Mouse (Mus musculus): ENCODE data around the gene Nsfl1c. TPM values are rescaled to one million over a fixed set of nuclear protein-coding genes. Genes with fewer than 3 reads are reported as not detected.

Gene Nsfl1c
- polyA plus RNA-seq, 1 experiment from 2014 or later: 313 TPM

- peaks cover 5% of the 10 kb centered on the region; the same call in 1 of the 2 replicates for H3K36me3 ChIP-seq (ENCODE audit: control insufficient read depth, insufficient read depth, low read length)
- H3K27me3 ChIP-seq (ENCODE audit: control insufficient read depth, insufficient read depth, low read length): no peaks in the 10 kb centered on the region
- no peak overlapping the region for H3K4me2 ChIP-seq (ENCODE audit: low read depth, severe bottlenecking)
- no peaks in the 10 kb centered on the region for H3K4me1 ChIP-seq (ENCODE audit: control insufficient read depth, insufficient read depth, low read length)
- ATAC-seq (ENCODE audit: insufficient number of reproducible peaks, low FRiP score, low TSS enrichment, low read depth): no peak
- H3K27ac ChIP-seq (replicated peaks; ENCODE audit: low read depth, low read length): no peak overlapping the region
- no peak overlapping the region for H3K9ac ChIP-seq (ENCODE audit: low read length)
- no peak overlapping the region for H3K4me3 ChIP-seq (ENCODE audit: low read depth, low read length)
- no peak for DNase-seq (ENCODE audit: low spot score)
- no peaks in the 10 kb centered on the region; the same call in 1 of the 2 replicates for H3K9me3 ChIP-seq (ENCODE audit: control insufficient read depth, low read length)
- 94% methylated on average over 2 of the region's 2 CpGs for WGBS
These were observed 25.0 kb downstream of the Nsfl1c start for GRCm38 (mm10) chr2:151519000-151519399.

- Histone ChIP-seq H3K9ac (ENCODE audit: low read length) (no peak overlapping the region), H3K9me3 (ENCODE audit: control insufficient read depth, low read length) (no peaks in the 10 kb centered on the region), H3K4me2 (ENCODE audit: low read depth, severe bottlenecking) (no peak overlapping the region), H3K27me3 (ENCODE audit: control insufficient read depth, insufficient read depth, low read length) (no peaks in the 10 kb centered on the region), H3K4me1 (ENCODE audit: control insufficient read depth, insufficient read depth, low read length) (no peaks in the 10 kb centered on the region), H3K4me3 (ENCODE audit: low read depth, low read length) (no peak overlapping the region), H3K27ac (replicated peaks; ENCODE audit: low read depth, low read length) (no peak overlapping the region), H3K36me3 (ENCODE audit: control insufficient read depth, insufficient read depth, low read length) (peaks cover 2% of the 10 kb centered on the region; the same call in 1 of the 2 replicates)
- ATAC-seq (ENCODE audit: insufficient number of reproducible peaks, low FRiP score, low TSS enrichment, low read depth): no peak
- no peak for DNase-seq (ENCODE audit: low spot score)
- WGBS: 81% methylated on average over 4 of the region's 4 CpGs
These were observed 30.5 kb downstream of the Nsfl1c start for GRCm38 (mm10) chr2:151524324-151525041.

- Histone ChIP-seq H3K27ac (replicated peaks; ENCODE audit: low read depth, low read length) (no peak overlapping the region), H3K9me3 (ENCODE audit: control insufficient read depth, low read length) (no peaks in the 10 kb centered on the region), H3K9ac (ENCODE audit: low read length) (no peak overlapping the region), H3K4me3 (ENCODE audit: low read depth, low read length) (no peak overlapping the region), H3K36me3 (ENCODE audit: control insufficient read depth, insufficient read depth, low read length) (peaks cover 1% of the 10 kb centered on the region; the same call in 1 of the 2 replicates), H3K27me3 (ENCODE audit: control insufficient read depth, insufficient read depth, low read length) (no peaks in the 10 kb centered on the region), H3K4me2 (ENCODE audit: low read depth, severe bottlenecking) (no peak overlapping the region), H3K4me1 (ENCODE audit: control insufficient read depth, insufficient read depth, low read length) (no peaks in the 10 kb centered on the region)
- ATAC-seq (ENCODE audit: insufficient number of reproducible peaks, low FRiP score, low TSS enrichment, low read depth) (no peak), DNase-seq (ENCODE audit: low spot score) (no peak)
- WGBS: 63% methylated on average over 2 of the region's 2 CpGs
These were observed 31.5 kb downstream of the Nsfl1c start for GRCm38 (mm10) chr2:151525520-151525919.

- H3K4me2 ChIP-seq (ENCODE audit: low read depth, severe bottlenecking): no peak overlapping the region
- H3K4me1 ChIP-seq (ENCODE audit: control insufficient read depth, insufficient read depth, low read length): no peaks in the 10 kb centered on the region
- H3K4me3 ChIP-seq (ENCODE audit: low read depth, low read length): no peak overlapping the region
- H3K27me3 ChIP-seq (ENCODE audit: control insufficient read depth, insufficient read depth, low read length): no peaks in the 10 kb centered on the region
- H3K36me3 ChIP-seq (ENCODE audit: control insufficient read depth, insufficient read depth, low read length): no peaks in the 10 kb centered on the region
- H3K9me3 ChIP-seq (ENCODE audit: control insufficient read depth, low read length): no peaks in the 10 kb centered on the region
- no peak overlapping the region for H3K27ac ChIP-seq (replicated peaks; ENCODE audit: low read depth, low read length)
- WGBS: 84% methylated on average over 1 of the region's 1 CpGs
- ATAC-seq (ENCODE audit: insufficient number of reproducible peaks, low FRiP score, low TSS enrichment, low read depth) (no peak), DNase-seq (ENCODE audit: low spot score) (no peak)
- H3K9ac ChIP-seq (ENCODE audit: low read length): no peak overlapping the region
These were observed 34.1 kb downstream of the Nsfl1c start for GRCm38 (mm10) chr2:151528066-151528465.

GRCm38 (mm10) chr2:151529169-151529568 lies 35.2 kb downstream of the Nsfl1c start:
- H3K9me3 ChIP-seq (ENCODE audit: control insufficient read depth, low read length): no peaks in the 10 kb centered on the region
- ATAC-seq (ENCODE audit: insufficient number of reproducible peaks, low FRiP score, low TSS enrichment, low read depth): no peak
- H3K27me3 ChIP-seq (ENCODE audit: control insufficient read depth, insufficient read depth, low read length): no peaks in the 10 kb centered on the region
- H3K36me3 ChIP-seq (ENCODE audit: control insufficient read depth, insufficient read depth, low read length): no peaks in the 10 kb centered on the region
- no peak overlapping the region for H3K9ac ChIP-seq (ENCODE audit: low read length)
- H3K27ac ChIP-seq (replicated peaks; ENCODE audit: low read depth, low read length): no peak overlapping the region
- no peak for DNase-seq (ENCODE audit: low spot score)
- no peak overlapping the region for H3K4me2 ChIP-seq (ENCODE audit: low read depth, severe bottlenecking)
- no peaks in the 10 kb centered on the region for H3K4me1 ChIP-seq (ENCODE audit: control insufficient read depth, insufficient read depth, low read length)
- no peak overlapping the region for H3K4me3 ChIP-seq (ENCODE audit: low read depth, low read length)

- H3K4me1 ChIP-seq (ENCODE audit: control insufficient read depth, insufficient read depth, low read length): no peaks in the 10 kb centered on the region
- DNase-seq (ENCODE audit: low spot score): no peak
- no peak overlapping the region for H3K4me2 ChIP-seq (ENCODE audit: low read depth, severe bottlenecking)
- H3K9ac ChIP-seq (ENCODE audit: low read length): no peak overlapping the region
- no peak overlapping the region for H3K4me3 ChIP-seq (ENCODE audit: low read depth, low read length)
- 68% methylated on average over 8 of the region's 8 CpGs for WGBS
- no peak overlapping the region for H3K27ac ChIP-seq (replicated peaks; ENCODE audit: low read depth, low read length)
- ATAC-seq (ENCODE audit: insufficient number of reproducible peaks, low FRiP score, low TSS enrichment, low read depth): no peak
- no peaks in the 10 kb centered on the region for H3K27me3 ChIP-seq (ENCODE audit: control insufficient read depth, insufficient read depth, low read length)
- H3K9me3 ChIP-seq (ENCODE audit: control insufficient read depth, low read length): no peaks in the 10 kb centered on the region
- no peaks in the 10 kb centered on the region for H3K36me3 ChIP-seq (ENCODE audit: control insufficient read depth, insufficient read depth, low read length)
These were observed 36.6 kb downstream of the Nsfl1c start for GRCm38 (mm10) chr2:151530378-151531230.

- 89% methylated on average over 6 of the region's 6 CpGs for WGBS
- H3K9ac ChIP-seq (ENCODE audit: low read length): no peak overlapping the region
- H3K36me3 ChIP-seq (ENCODE audit: control insufficient read depth, insufficient read depth, low read length): no peaks in the 10 kb centered on the region
- no peak for ATAC-seq (ENCODE audit: insufficient number of reproducible peaks, low FRiP score, low TSS enrichment, low read depth)
- H3K4me3 ChIP-seq (ENCODE audit: low read depth, low read length): no peak overlapping the region
- no peak for DNase-seq (ENCODE audit: low spot score)
- no peaks in the 10 kb centered on the region for H3K27me3 ChIP-seq (ENCODE audit: control insufficient read depth, insufficient read depth, low read length)
- H3K27ac ChIP-seq (replicated peaks; ENCODE audit: low read depth, low read length): no peak overlapping the region
- no peak overlapping the region for H3K4me2 ChIP-seq (ENCODE audit: low read depth, severe bottlenecking)
- no peaks in the 10 kb centered on the region for H3K9me3 ChIP-seq (ENCODE audit: control insufficient read depth, low read length)
- H3K4me1 ChIP-seq (ENCODE audit: control insufficient read depth, insufficient read depth, low read length): no peaks in the 10 kb centered on the region
These were observed 39.6 kb downstream of the Nsfl1c start for GRCm38 (mm10) chr2:151533632-151534031.

- Histone ChIP-seq H3K27me3 (ENCODE audit: control insufficient read depth, insufficient read depth, low read length) (no peaks in the 10 kb centered on the region), H3K4me3 (ENCODE audit: low read depth, low read length) (no peak overlapping the region), H3K4me1 (ENCODE audit: control insufficient read depth, insufficient read depth, low read length) (no peaks in the 10 kb centered on the region), H3K9me3 (ENCODE audit: control insufficient read depth, low read length) (no peaks in the 10 kb centered on the region), H3K9ac (ENCODE audit: low read length) (no peak overlapping the region), H3K4me2 (ENCODE audit: low read depth, severe bottlenecking) (no peak overlapping the region), H3K27ac (replicated peaks; ENCODE audit: low read depth, low read length) (no peak overlapping the region), H3K36me3 (ENCODE audit: control insufficient read depth, insufficient read depth, low read length) (no peaks in the 10 kb centered on the region)
- WGBS: 88% methylated on average over 1 of the region's 1 CpGs
- no peak for ATAC-seq (ENCODE audit: insufficient number of reproducible peaks, low FRiP score, low TSS enrichment, low read depth)
- no peak for DNase-seq (ENCODE audit: low spot score)
These were observed 42.1 kb downstream of the Nsfl1c start for GRCm38 (mm10) chr2:151535961-151536617.
